Mouse (Mus musculus) MN1 (cell line): ENCODE measurements around the gene Ttc38.

Experiments
- DNase-seq: peaks from one replicate; pipeline ENCODE4 v3.0.0-alpha.2; 2016; ENCODE audit warnings: low spot score

Ttc38 gene

GRCm38 (mm10) chr15:85831954-85832590 is at the start of gene Ttc38:
Gene Ttc38 (plus strand): TSS chr15:85832306.
- DNase-seq = no peak

- DNase-seq = no peak
These were observed 49.0 kb upstream of the Ttc38 start for GRCm38 (mm10) chr15:85783146-85783545.

- no peak for DNase-seq
These were observed 47.8 kb upstream of the Ttc38 start for GRCm38 (mm10) chr15:85784341-85784740.

GRCm38 (mm10) chr15:85786711-85787110 is 45.4 kb upstream of the Ttc38 start:
- no peak for DNase-seq

- DNase-seq = no peak
These were observed 44.6 kb upstream of the Ttc38 start for GRCm38 (mm10) chr15:85787482-85787881.

GRCm38 (mm10) chr15:85788051-85788450 is 44.1 kb upstream of the Ttc38 start:
- no peak for DNase-seq

- DNase-seq = no peak
These were observed 43.5 kb upstream of the Ttc38 start for GRCm38 (mm10) chr15:85788633-85789032.

GRCm38 (mm10) chr15:85791449-85791848 is 40.7 kb upstream of the Ttc38 start:
- DNase-seq = no peak

- peak; percentile 39 for DNase-seq
These were observed 39.3 kb upstream of the Ttc38 start for GRCm38 (mm10) chr15:85792819-85793218.

GRCm38 (mm10) chr15:85795516-85795915 is 36.6 kb upstream of the Ttc38 start:
- DNase-seq = no peak

- DNase-seq = no peak
These were observed 33.4 kb upstream of the Ttc38 start for GRCm38 (mm10) chr15:85798676-85799075.

GRCm38 (mm10) chr15:85802931-85803330 is 29.2 kb upstream of the Ttc38 start:
- DNase-seq = no peak

- peak; percentile 58 for DNase-seq
These were observed 25.2 kb upstream of the Ttc38 start for GRCm38 (mm10) chr15:85806886-85807285.

GRCm38 (mm10) chr15:85807404-85807803 is 24.7 kb upstream of the Ttc38 start:
- DNase-seq = no peak

- no peak for DNase-seq
These were observed 24.1 kb upstream of the Ttc38 start for GRCm38 (mm10) chr15:85808031-85808430.

GRCm38 (mm10) chr15:85808434-85808833 is 23.7 kb upstream of the Ttc38 start:
- DNase-seq = no peak

- DNase-seq = no peak
These were observed 23.0 kb upstream of the Ttc38 start for GRCm38 (mm10) chr15:85809091-85809490.

- no peak for DNase-seq
These were observed 21.7 kb upstream of the Ttc38 start for GRCm38 (mm10) chr15:85810462-85810805.

- DNase-seq = no peak
These were observed 21.1 kb upstream of the Ttc38 start for GRCm38 (mm10) chr15:85810806-85811521.

GRCm38 (mm10) chr15:85811535-85812277 is 20.4 kb upstream of the Ttc38 start, which contains the start of gene Cdpf1:
Gene Cdpf1 (minus strand): TSS chr15:85811697.
- peak; percentile 99 for DNase-seq

- DNase-seq = no peak
These were observed 18.7 kb upstream of the Ttc38 start for GRCm38 (mm10) chr15:85813428-85813827.

GRCm38 (mm10) chr15:85821203-85822010 is 10.7 kb upstream of the Ttc38 start, which contains the start of gene Pkdrej:
Gene Pkdrej (minus strand): TSS chr15:85821734.
- DNase-seq = peak; percentile 35
